Mouse (Mus musculus) myocyte (in vitro differentiated cells): ENCODE results near the gene Kirrel3.

ENCODE experiments used
- E2F4 ChIP-seq: IDR thresholded peaks from one replicate; pipeline ENCODE4 v1.6.1; 2011; ENCODE audit warnings: mild to moderate bottlenecking, control low read depth, moderate library complexity; ENCODE audit not compliant: insufficient read depth
- MAX ChIP-seq: IDR thresholded peaks from one replicate; pipeline ENCODE4 v1.6.1; 2011; ENCODE audit warnings: low read depth, mild to moderate bottlenecking, control low read depth
- POLR2A ChIP-seq: IDR thresholded peaks from one replicate; pipeline ENCODE4 v1.6.1; 2011; ENCODE audit warnings: low read depth, mild to moderate bottlenecking, control low read depth, moderate library complexity; ENCODE audit not compliant: insufficient read length
- SRF ChIP-seq: IDR thresholded peaks from one replicate; pipeline ENCODE4 v1.6.1; 2011; ENCODE audit warnings: low read depth; ENCODE audit not compliant: control insufficient read depth, insufficient read length
- TCF12 ChIP-seq: IDR thresholded peaks from one replicate; pipeline ENCODE4 v1.6.1; 2011; ENCODE audit warnings: mild to moderate bottlenecking, control low read depth; ENCODE audit not compliant: poor library complexity, insufficient read depth, severe bottlenecking

DNA sequence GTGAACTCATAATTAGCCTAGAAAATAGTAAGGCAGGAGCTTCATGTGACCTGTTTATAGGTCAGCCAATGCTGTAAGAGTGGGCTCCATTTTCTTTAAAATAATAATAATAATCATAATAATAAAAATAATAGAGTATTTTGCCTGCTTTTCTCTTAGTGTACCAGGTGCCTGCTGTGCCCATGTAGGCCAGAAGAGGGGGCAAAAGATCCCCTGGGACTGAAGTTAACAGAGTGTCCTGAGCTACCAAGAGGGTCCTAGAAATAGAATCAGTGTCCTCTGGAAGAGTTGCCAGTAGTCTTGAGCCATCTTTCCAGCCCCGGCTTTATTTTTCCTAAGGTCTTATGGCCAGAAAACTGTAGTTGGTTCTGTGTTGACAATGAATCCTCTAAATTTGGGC, 174.9 kb downstream of the Kirrel3 start:
- no peak for TF ChIP-seq MAX
- no peak for TF ChIP-seq POLR2A
- TF ChIP-seq E2F4, result no peak
- TF ChIP-seq TCF12, result no peak
- TF ChIP-seq SRF, result no peak
